Mouse (Mus musculus): Measurements from ENCODE around the gene Rgs4. TPM values are rescaled to one million over a fixed set of nuclear protein-coding genes. Genes with fewer than 3 reads are reported as not detected.

Rgs4 gene
- 2.9 and 4.4 TPM in 2 replicates for polyA plus RNA-seq (2014; fragmentation: Nextera tagmentation; extraction: Ambion mirVana)

GRCm38 (mm10) chr1:169747473-169747872 lies at the start of gene Rgs4:
TSS of gene Rgs4 (minus strand) at chr1:169747642.
- WGBS, result under 1% methylated on average over 16 of the region's 16 CpGs
- Histone ChIP-seq H3K4me3 (ENCODE audit: low read depth, low read length) (peak within 1 kb of the TSS; percentile 30), H3K27me3 (ENCODE audit: insufficient read depth, low read length) (peaks cover 10% of the 10 kb centered on the region; the same call in 1 of the 2 replicates), H3K4me1 (ENCODE audit: insufficient read depth) (no peaks in the 10 kb centered on the region), H3K27ac (ENCODE audit: low read depth) (no peak within 1 kb of the TSS), H3K4me2 (peak within 1 kb of the TSS; percentile 56), H3K36me3 (ENCODE audit: insufficient read depth) (no peaks in the 10 kb centered on the region), H3K9me3 (ENCODE audit: low read depth, low read length) (no peaks in the 10 kb centered on the region), H3K9ac (peak within 1 kb of the TSS; percentile 24; the same call in 1 of the 2 replicates)
- TF ChIP-seq CTCF (IDR thresholded peaks at IDR 0.05; ENCODE audit: low read depth), result no peak
- ATAC-seq (ENCODE audit: insufficient read depth) (peak; percentile 93), DNase-seq (peak; percentile 85)

GRCm38 (mm10) chr1:169792437-169792836 lies 45.0 kb upstream of the Rgs4 start:
- H3K27me3 ChIP-seq (ENCODE audit: insufficient read depth, low read length), result no peaks in the 10 kb centered on the region
- no peaks in the 10 kb centered on the region for H3K36me3 ChIP-seq (ENCODE audit: insufficient read depth)
- no peak for TF ChIP-seq CTCF (IDR thresholded peaks at IDR 0.05; ENCODE audit: low read depth)
- 87% methylated on average over 5 of the region's 5 CpGs for WGBS
- no peak for DNase-seq
- no peaks in the 10 kb centered on the region for H3K4me1 ChIP-seq (ENCODE audit: insufficient read depth)
- H3K9ac ChIP-seq, result no peak overlapping the region
- no peak for ATAC-seq (ENCODE audit: insufficient read depth)
- H3K4me3 ChIP-seq (ENCODE audit: low read depth, low read length), result no peak overlapping the region
- H3K4me2 ChIP-seq, result no peak overlapping the region
- H3K9me3 ChIP-seq (ENCODE audit: low read depth, low read length), result no peaks in the 10 kb centered on the region
- H3K27ac ChIP-seq (ENCODE audit: low read depth), result no peak overlapping the region

GRCm38 (mm10) chr1:169785981-169786380 lies 38.5 kb upstream of the Rgs4 start:
- H3K9ac ChIP-seq, result no peak overlapping the region
- no peak overlapping the region for H3K4me2 ChIP-seq
- ATAC-seq (ENCODE audit: insufficient read depth) (no peak), DNase-seq (no peak)
- H3K4me1 ChIP-seq (ENCODE audit: insufficient read depth), result no peaks in the 10 kb centered on the region
- H3K9me3 ChIP-seq (ENCODE audit: low read depth, low read length), result no peaks in the 10 kb centered on the region
- H3K4me3 ChIP-seq (ENCODE audit: low read depth, low read length), result no peak overlapping the region
- H3K27me3 ChIP-seq (ENCODE audit: insufficient read depth, low read length), result no peaks in the 10 kb centered on the region
- 74% methylated on average over 3 of the region's 3 CpGs for WGBS
- H3K36me3 ChIP-seq (ENCODE audit: insufficient read depth), result no peaks in the 10 kb centered on the region
- TF ChIP-seq CTCF (IDR thresholded peaks at IDR 0.05; ENCODE audit: low read depth), result no peak
- H3K27ac ChIP-seq (ENCODE audit: low read depth), result no peak overlapping the region

GRCm38 (mm10) chr1:169776566-169776965 lies 29.1 kb upstream of the Rgs4 start:
- H3K27me3 ChIP-seq (ENCODE audit: insufficient read depth, low read length), result no peaks in the 10 kb centered on the region
- ATAC-seq (ENCODE audit: insufficient read depth) (no peak), DNase-seq (no peak)
- no peaks in the 10 kb centered on the region for H3K36me3 ChIP-seq (ENCODE audit: insufficient read depth)
- H3K4me3 ChIP-seq (ENCODE audit: low read depth, low read length), result no peak overlapping the region
- H3K9me3 ChIP-seq (ENCODE audit: low read depth, low read length), result no peaks in the 10 kb centered on the region
- no peaks in the 10 kb centered on the region for H3K4me1 ChIP-seq (ENCODE audit: insufficient read depth)
- no peak overlapping the region for H3K27ac ChIP-seq (ENCODE audit: low read depth)
- no peak overlapping the region for H3K4me2 ChIP-seq
- no peak for TF ChIP-seq CTCF (IDR thresholded peaks at IDR 0.05; ENCODE audit: low read depth)
- WGBS, result 62% methylated on average over 7 of the region's 7 CpGs
- no peak overlapping the region for H3K9ac ChIP-seq

DNA sequence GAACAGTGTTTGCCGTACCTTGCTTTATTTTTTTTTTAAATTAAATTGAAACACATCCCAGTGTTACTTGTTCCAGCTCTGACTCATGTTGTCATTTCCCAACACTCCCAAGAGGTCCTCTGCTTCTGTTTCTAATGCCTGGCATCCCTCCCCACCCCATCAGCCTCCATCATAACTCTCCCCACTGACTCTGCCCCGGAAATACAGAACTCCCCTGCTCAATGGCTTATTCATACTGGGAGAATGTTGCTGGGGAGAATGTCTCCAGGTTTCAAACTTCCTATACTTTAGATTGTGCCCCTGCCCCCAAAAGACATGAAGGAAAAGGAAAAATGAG lies 17.1 kb upstream of the Rgs4 start:
- TF ChIP-seq CTCF (IDR thresholded peaks at IDR 0.05; ENCODE audit: low read depth), result no peak
- no peaks in the 10 kb centered on the region for H3K9me3 ChIP-seq (ENCODE audit: low read depth, low read length)
- WGBS, result 78% methylated on average over 2 of the region's 2 CpGs
- no peaks in the 10 kb centered on the region for H3K27me3 ChIP-seq (ENCODE audit: insufficient read depth, low read length)
- no peaks in the 10 kb centered on the region for H3K36me3 ChIP-seq (ENCODE audit: insufficient read depth)
- H3K4me1 ChIP-seq (ENCODE audit: insufficient read depth), result no peaks in the 10 kb centered on the region
- no peak overlapping the region for H3K4me3 ChIP-seq (ENCODE audit: low read depth, low read length)
- H3K4me2 ChIP-seq, result no peak overlapping the region
- DNase-seq (no peak), ATAC-seq (ENCODE audit: insufficient read depth) (no peak)
- H3K9ac ChIP-seq, result no peak overlapping the region
- no peak overlapping the region for H3K27ac ChIP-seq (ENCODE audit: low read depth)

DNA sequence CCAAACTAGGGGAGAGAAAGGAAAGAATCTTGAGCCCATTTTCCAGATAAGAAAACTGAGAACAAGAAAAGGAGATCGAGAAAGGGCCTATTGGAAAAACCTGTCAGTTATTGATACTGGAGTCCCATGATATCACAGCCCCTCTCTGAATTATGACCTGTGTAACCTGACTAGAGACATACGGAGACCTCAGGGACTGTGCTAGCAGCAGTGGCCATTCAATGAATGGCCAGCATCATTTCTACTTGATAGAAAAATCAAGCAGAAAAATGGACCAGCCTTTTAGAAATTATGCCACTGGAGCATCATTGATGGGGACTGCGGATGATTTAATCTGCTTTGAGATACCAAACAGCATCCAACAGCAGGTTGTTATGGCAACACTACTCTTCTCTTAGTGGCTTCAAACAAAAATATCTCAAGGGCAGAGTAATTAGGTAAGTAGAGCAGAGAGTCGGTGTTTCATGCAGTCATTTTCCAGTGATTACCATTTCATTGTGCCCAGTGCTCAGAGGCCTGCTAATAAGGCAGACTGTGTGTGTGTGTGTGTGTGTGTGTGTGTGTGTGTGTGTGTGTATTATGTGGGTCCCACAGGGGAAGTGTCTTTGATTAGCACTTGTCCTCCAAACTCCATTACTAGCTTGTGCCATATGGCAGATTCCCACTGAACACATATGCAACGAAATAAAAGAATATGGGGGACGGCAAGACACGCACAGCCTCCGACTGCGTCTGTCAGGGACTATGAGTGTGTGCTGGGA lies 16.6 kb upstream of the Rgs4 start:
- H3K9ac ChIP-seq, result no peak overlapping the region
- no peak for ATAC-seq (ENCODE audit: insufficient read depth)
- H3K4me2 ChIP-seq, result no peak overlapping the region
- no peaks in the 10 kb centered on the region for H3K4me1 ChIP-seq (ENCODE audit: insufficient read depth)
- no peak for DNase-seq
- 88% methylated on average over 9 of the region's 9 CpGs for WGBS
- H3K4me3 ChIP-seq (ENCODE audit: low read depth, low read length), result no peak overlapping the region
- TF ChIP-seq CTCF (IDR thresholded peaks at IDR 0.05; ENCODE audit: low read depth), result no peak
- no peaks in the 10 kb centered on the region for H3K27me3 ChIP-seq (ENCODE audit: insufficient read depth, low read length)
- no peaks in the 10 kb centered on the region for H3K9me3 ChIP-seq (ENCODE audit: low read depth, low read length)
- H3K27ac ChIP-seq (ENCODE audit: low read depth), result no peak overlapping the region
- no peaks in the 10 kb centered on the region for H3K36me3 ChIP-seq (ENCODE audit: insufficient read depth)

DNA sequence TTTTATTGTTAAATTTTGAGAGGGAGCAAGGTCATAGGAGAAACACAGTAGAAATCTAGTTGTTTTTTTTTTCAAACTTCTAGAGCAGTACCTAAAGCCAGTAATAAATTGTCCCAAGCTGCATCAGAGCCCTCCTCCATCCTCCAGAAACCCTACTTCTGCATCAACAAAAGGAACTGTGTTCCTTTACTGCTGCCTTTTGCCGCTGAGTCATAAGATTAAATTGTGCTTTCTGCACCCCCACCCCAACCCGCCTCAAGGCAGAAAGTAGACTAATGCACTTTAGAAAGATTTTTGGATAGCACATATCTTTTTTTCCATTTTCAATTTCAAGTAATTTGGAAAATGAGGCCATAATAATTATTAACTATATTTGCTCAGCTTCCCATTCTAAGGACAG lies 15.1 kb upstream of the Rgs4 start:
- Histone ChIP-seq H3K4me3 (ENCODE audit: low read depth, low read length) (no peak overlapping the region), H3K9me3 (ENCODE audit: low read depth, low read length) (no peaks in the 10 kb centered on the region), H3K36me3 (ENCODE audit: insufficient read depth) (no peaks in the 10 kb centered on the region), H3K4me1 (ENCODE audit: insufficient read depth) (no peaks in the 10 kb centered on the region), H3K27ac (ENCODE audit: low read depth) (no peak overlapping the region), H3K27me3 (ENCODE audit: insufficient read depth, low read length) (no peaks in the 10 kb centered on the region), H3K9ac (no peak overlapping the region), H3K4me2 (no peak overlapping the region)
- ATAC-seq (ENCODE audit: insufficient read depth), result no peak
- no peak for DNase-seq
- WGBS, result 84% methylated on average over 2 of the region's 2 CpGs
- TF ChIP-seq CTCF (IDR thresholded peaks at IDR 0.05; ENCODE audit: low read depth), result no peak

Data from lung, embryonic 14.5 days (tissue).